Mouse (Mus musculus): ENCODE results near the gene Zpbp2. TPM values are rescaled to one million over a fixed set of nuclear protein-coding genes. Genes with fewer than 3 reads are reported as not detected.

Zpbp2 gene
- polyA plus RNA-seq, 1 experiment from 2014 or later: not detected

DNA sequence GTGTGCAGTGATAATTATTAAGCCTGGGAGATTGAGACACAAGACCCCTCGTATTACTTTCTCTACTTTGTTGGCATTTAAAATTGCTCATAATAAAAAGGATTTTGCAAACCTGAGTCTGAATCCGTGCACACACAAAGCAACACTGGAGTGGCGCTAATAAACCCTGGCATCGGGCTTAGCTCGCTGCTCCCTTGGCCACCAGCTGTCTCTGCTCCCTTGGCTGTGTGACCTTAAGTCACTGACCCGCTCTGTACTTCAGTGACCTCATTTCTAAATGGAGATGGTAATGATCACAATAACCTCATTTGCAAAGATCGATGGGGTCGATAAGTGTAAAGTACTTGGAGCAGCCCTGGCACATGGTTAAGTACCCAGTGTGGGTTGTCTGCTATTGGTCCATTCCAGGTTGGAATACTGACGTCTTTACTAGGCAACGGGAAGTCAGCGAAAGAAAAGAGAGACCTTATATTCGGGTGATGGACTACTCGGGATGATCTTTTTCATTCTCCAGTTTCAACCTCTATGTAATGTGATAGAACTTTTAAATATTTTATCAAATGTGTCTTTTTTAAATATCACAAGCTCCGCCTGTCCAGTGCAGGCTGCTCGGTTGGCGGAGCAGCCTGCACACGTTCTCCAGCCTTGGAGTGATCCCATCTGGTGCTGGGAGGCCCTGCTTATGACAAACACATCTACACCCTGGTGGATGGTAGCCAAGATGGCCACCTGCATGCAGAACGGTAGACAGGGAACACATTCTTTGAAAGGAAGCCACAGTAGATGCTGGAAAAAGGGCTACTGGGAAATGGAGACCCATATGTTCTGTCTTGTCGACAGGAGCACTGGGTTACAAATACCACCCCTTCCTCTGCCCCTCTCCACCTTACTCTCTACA is 39.9 kb downstream of the Zpbp2 start:
- no peaks in the 10 kb centered on the region for H3K36me3 ChIP-seq (ENCODE audit: control insufficient read depth, insufficient read depth, low read length)
- H3K4me3 ChIP-seq (ENCODE audit: low read depth, low read length): no peak overlapping the region
- H3K4me1 ChIP-seq (replicated peaks; ENCODE audit: control insufficient read depth, insufficient read depth, low read length): peaks cover 7% of the 10 kb centered on the region
- no peaks in the 10 kb centered on the region for H3K9me3 ChIP-seq (ENCODE audit: control insufficient read depth, low read length)
- WGBS: 76% methylated on average over 19 of the region's 19 CpGs
- H3K4me2 ChIP-seq (replicated peaks; ENCODE audit: low read depth, low read length): no peak overlapping the region
- ATAC-seq (ENCODE audit: low FRiP score) (no peak), DNase-seq (ENCODE audit: low spot score) (peak; percentile 14)
- H3K9ac ChIP-seq (ENCODE audit: low read depth, low read length): no peak overlapping the region
- no peaks in the 10 kb centered on the region for H3K27me3 ChIP-seq (ENCODE audit: control insufficient read depth, insufficient read depth, low read length)
- no peak overlapping the region for H3K27ac ChIP-seq (ENCODE audit: low read depth, low read length)

DNA sequence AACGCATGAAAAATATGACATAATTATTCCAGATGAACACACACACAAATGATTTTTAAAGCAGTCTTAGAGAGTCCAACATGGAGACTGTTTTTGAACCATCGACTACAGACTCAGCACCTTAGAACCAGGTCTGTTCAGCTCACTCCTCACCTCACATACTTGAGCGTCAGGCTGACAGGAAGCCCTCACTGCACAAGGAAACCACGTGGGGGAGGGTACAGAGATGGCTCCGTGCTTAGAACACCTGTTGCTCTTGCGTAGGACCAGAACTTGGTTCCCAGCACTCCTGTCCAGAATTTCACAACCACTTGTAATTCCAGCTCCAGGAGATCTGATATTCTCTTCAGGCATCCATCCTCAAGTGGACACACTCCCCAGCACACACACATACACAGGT is 44.1 kb downstream of the Zpbp2 start:
- ATAC-seq (ENCODE audit: low FRiP score) (no peak), DNase-seq (ENCODE audit: low spot score) (no peak)
- WGBS: 84% methylated on average over 6 of the region's 6 CpGs
- H3K4me1 ChIP-seq (replicated peaks; ENCODE audit: control insufficient read depth, insufficient read depth, low read length): no peaks in the 10 kb centered on the region
- no peak overlapping the region for H3K27ac ChIP-seq (ENCODE audit: low read depth, low read length)
- H3K9me3 ChIP-seq (ENCODE audit: control insufficient read depth, low read length): no peaks in the 10 kb centered on the region
- H3K4me3 ChIP-seq (ENCODE audit: low read depth, low read length): no peak overlapping the region
- H3K27me3 ChIP-seq (ENCODE audit: control insufficient read depth, insufficient read depth, low read length): 0 out of 2 replicates have a peak, but pooled peaks cover 5% of the 10 kb centered on the region
- H3K9ac ChIP-seq (ENCODE audit: low read depth, low read length): no peak overlapping the region
- H3K36me3 ChIP-seq (ENCODE audit: control insufficient read depth, insufficient read depth, low read length): no peaks in the 10 kb centered on the region
- H3K4me2 ChIP-seq (replicated peaks; ENCODE audit: low read depth, low read length): no peak overlapping the region

DNA sequence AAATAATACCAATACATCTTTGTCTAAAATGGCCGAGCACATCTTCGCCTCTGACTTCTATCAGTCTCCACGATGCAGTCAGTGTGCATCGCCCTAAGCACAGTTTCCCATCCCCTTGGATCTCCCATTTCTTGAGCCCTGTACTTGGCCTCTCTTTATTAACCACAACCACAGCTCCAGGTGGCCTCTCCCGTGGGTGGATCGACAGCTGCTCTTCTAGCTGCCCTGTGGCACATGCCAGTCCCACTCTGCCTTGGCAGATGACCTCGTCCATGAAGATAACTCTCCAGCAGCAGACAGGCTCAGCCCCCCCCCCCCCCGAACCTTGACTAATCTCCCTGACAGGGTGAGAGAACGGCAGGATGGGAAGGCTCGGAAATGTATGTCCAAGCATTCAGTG is 44.6 kb downstream of the Zpbp2 start:
- H3K9ac ChIP-seq (ENCODE audit: low read depth, low read length): no peak overlapping the region
- H3K27ac ChIP-seq (ENCODE audit: low read depth, low read length): no peak overlapping the region
- H3K27me3 ChIP-seq (ENCODE audit: control insufficient read depth, insufficient read depth, low read length): 0 out of 2 replicates have a peak, but pooled peaks cover 5% of the 10 kb centered on the region
- H3K4me3 ChIP-seq (ENCODE audit: low read depth, low read length): no peak overlapping the region
- no peak overlapping the region for H3K4me2 ChIP-seq (replicated peaks; ENCODE audit: low read depth, low read length)
- 75% methylated on average over 10 of the region's 10 CpGs for WGBS
- H3K9me3 ChIP-seq (ENCODE audit: control insufficient read depth, low read length): no peaks in the 10 kb centered on the region
- H3K36me3 ChIP-seq (ENCODE audit: control insufficient read depth, insufficient read depth, low read length): no peaks in the 10 kb centered on the region
- no peaks in the 10 kb centered on the region for H3K4me1 ChIP-seq (replicated peaks; ENCODE audit: control insufficient read depth, insufficient read depth, low read length)
- ATAC-seq (ENCODE audit: low FRiP score) (no peak), DNase-seq (ENCODE audit: low spot score) (no peak)

DNA sequence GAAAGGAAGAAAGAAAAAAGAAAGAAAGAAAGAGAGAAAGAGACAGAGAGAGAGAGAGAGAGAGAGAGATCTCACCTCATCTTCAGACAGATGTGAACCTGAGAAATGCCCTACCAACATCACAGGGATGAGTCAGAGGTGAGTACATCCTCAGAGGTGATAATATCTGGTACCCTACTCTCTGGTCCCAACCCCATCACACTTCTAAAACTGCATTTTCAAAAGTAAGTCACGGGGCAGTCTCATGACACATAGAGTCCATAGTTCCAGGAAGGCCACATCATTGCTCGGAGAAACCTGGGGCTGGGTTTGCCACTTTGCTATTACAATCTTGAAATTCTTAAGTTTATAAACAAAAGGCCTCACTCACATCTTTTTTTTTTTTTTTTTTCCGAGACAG is 45.1 kb downstream of the Zpbp2 start:
- 0 out of 2 replicates have a peak, but pooled peaks cover 5% of the 10 kb centered on the region for H3K27me3 ChIP-seq (ENCODE audit: control insufficient read depth, insufficient read depth, low read length)
- H3K36me3 ChIP-seq (ENCODE audit: control insufficient read depth, insufficient read depth, low read length): no peaks in the 10 kb centered on the region
- H3K27ac ChIP-seq (ENCODE audit: low read depth, low read length): no peak overlapping the region
- no peak overlapping the region for H3K4me3 ChIP-seq (ENCODE audit: low read depth, low read length)
- DNase-seq (ENCODE audit: low spot score) (no peak), ATAC-seq (ENCODE audit: low FRiP score) (no peak)
- no peaks in the 10 kb centered on the region for H3K4me1 ChIP-seq (replicated peaks; ENCODE audit: control insufficient read depth, insufficient read depth, low read length)
- no peaks in the 10 kb centered on the region for H3K9me3 ChIP-seq (ENCODE audit: control insufficient read depth, low read length)
- H3K4me2 ChIP-seq (replicated peaks; ENCODE audit: low read depth, low read length): no peak overlapping the region
- no peak overlapping the region for H3K9ac ChIP-seq (ENCODE audit: low read depth, low read length)
- 74% methylated on average over 3 of the region's 3 CpGs for WGBS

DNA sequence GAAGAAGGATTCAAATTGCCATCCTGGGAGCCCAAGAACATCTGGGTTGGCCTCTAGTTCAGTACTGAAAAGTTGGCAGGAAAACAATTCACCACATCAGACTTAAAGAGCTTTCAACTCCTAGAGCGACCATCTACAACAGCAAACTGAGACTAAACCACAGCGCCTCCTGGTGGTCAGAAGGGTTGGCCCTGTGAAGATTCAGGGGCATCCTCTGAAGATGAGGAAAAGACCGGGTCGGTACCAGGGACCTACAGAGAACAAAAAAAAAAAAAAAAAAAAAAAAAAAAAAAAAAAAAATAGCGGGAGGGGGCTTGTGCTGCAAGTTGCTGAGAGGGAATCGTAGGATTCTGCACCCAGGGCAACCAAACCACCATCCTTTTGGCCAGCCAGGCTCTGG is 46.5 kb downstream of the Zpbp2 start:
- H3K4me1 ChIP-seq (replicated peaks; ENCODE audit: control insufficient read depth, insufficient read depth, low read length): no peaks in the 10 kb centered on the region
- no peaks in the 10 kb centered on the region for H3K36me3 ChIP-seq (ENCODE audit: control insufficient read depth, insufficient read depth, low read length)
- no peak overlapping the region for H3K4me3 ChIP-seq (ENCODE audit: low read depth, low read length)
- WGBS: 39% methylated on average over 6 of the region's 6 CpGs
- H3K9me3 ChIP-seq (ENCODE audit: control insufficient read depth, low read length): no peaks in the 10 kb centered on the region
- DNase-seq (ENCODE audit: low spot score): peak; percentile 74
- H3K4me2 ChIP-seq (replicated peaks; ENCODE audit: low read depth, low read length): no peak overlapping the region
- 0 out of 2 replicates have a peak, but pooled peaks cover 5% of the 10 kb centered on the region for H3K27me3 ChIP-seq (ENCODE audit: control insufficient read depth, insufficient read depth, low read length)
- no peak overlapping the region for H3K9ac ChIP-seq (ENCODE audit: low read depth, low read length)
- ATAC-seq (ENCODE audit: low FRiP score): no peak
- H3K27ac ChIP-seq (ENCODE audit: low read depth, low read length): no peak overlapping the region

DNA sequence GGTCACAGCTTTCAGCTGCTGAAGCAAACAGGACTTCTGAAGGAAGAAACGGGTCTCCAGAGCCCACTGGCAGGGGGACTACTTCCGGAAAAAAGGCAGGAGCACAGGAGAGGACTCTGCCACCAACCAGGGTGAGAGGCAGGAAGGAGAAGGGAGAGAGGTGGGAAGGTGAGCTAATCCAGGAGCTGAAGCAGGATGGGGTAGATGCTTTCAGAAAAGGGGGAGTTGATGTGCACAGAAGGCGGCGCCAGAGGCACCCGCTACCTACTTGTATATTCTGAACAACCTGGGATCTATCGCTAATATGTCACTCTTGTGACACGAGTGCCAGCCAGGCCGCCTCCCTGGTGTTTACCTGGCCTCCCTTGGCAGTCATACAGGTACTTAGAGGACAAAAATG is 47.1 kb downstream of the Zpbp2 start, which contains the start of gene Lrrc3c:
Gene Lrrc3c, plus strand, starts transcription at position 301 of the 400 bp plus-strand sequence.
- Histone ChIP-seq H3K9ac (ENCODE audit: low read depth, low read length) (no peak within 1 kb of the TSS), H3K4me2 (replicated peaks; ENCODE audit: low read depth, low read length) (no peak within 1 kb of the TSS)
- 89% methylated on average over 8 of the region's 8 CpGs for WGBS

DNA sequence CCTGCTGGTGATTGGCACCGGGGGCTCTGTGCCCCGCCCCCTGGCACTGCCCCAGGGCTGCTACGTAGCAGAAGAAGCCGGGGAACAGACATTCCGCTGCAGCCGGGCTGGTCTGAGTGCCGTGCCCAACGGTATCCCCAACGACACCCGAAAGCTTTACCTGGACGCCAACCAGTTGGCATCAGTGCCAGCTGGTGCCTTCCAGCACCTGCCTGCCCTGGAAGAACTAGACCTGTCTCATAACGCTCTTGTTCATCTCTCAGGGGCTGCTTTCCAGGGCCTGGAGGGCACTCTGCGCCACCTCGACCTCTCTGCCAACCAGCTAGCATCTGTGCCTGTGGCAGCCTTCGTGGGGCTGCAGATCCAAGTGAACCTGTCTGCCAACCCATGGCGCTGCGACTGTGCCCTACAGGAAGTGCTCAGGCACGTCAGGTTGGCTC is 48.0 kb downstream of the Zpbp2 start:
- Histone ChIP-seq H3K4me3 (ENCODE audit: low read depth, low read length) (no peak overlapping the region), H3K4me1 (replicated peaks; ENCODE audit: control insufficient read depth, insufficient read depth, low read length) (no peaks in the 10 kb centered on the region), H3K9ac (ENCODE audit: low read depth, low read length) (no peak overlapping the region), H3K9me3 (ENCODE audit: control insufficient read depth, low read length) (no peaks in the 10 kb centered on the region), H3K4me2 (replicated peaks; ENCODE audit: low read depth, low read length) (no peak overlapping the region), H3K36me3 (ENCODE audit: control insufficient read depth, insufficient read depth, low read length) (no peaks in the 10 kb centered on the region), H3K27ac (ENCODE audit: low read depth, low read length) (no peak overlapping the region), H3K27me3 (ENCODE audit: control insufficient read depth, insufficient read depth, low read length) (0 out of 2 replicates have a peak, but pooled peaks cover 5% of the 10 kb centered on the region)
- no peak for ATAC-seq (ENCODE audit: low FRiP score)
- 70% methylated on average over 18 of the region's 18 CpGs for WGBS
- DNase-seq (ENCODE audit: low spot score): no peak

More for the DNA sequence above, 47.1 kb downstream of the Zpbp2 start, which contains the start of gene Lrrc3c:
- Histone ChIP-seq H3K9me3 (ENCODE audit: control insufficient read depth, low read length) (no peaks in the 10 kb centered on the region), H3K36me3 (ENCODE audit: control insufficient read depth, insufficient read depth, low read length) (no peaks in the 10 kb centered on the region), H3K4me1 (replicated peaks; ENCODE audit: control insufficient read depth, insufficient read depth, low read length) (no peaks in the 10 kb centered on the region), H3K4me3 (ENCODE audit: low read depth, low read length) (no peak within 1 kb of the TSS), H3K27me3 (ENCODE audit: control insufficient read depth, insufficient read depth, low read length) (0 out of 2 replicates have a peak, but pooled peaks cover 5% of the 10 kb centered on the region), H3K27ac (ENCODE audit: low read depth, low read length) (no peak within 1 kb of the TSS)
- no peak for ATAC-seq (ENCODE audit: low FRiP score)
- no peak for DNase-seq (ENCODE audit: low spot score)

DNA sequence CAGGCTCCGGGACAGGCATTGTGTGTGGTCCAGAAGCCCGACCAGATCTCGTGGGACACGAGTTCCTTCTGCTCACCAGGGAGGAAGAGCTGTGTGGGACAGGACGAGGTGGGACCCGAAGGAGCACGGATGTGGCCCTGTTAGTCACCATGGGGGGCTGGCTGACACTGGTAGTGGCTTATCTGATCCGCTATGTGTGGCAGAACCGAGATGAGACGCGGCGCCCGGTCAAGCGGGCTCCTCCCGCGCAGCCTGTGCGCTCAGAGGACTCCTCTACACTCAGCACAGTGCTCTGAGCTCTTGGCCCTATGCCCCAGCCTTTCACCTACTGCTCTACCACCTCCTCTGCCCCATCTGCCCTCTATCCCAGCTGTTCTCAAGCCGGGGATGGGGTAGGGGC is 48.4 kb downstream of the Zpbp2 start:
- ATAC-seq (ENCODE audit: low FRiP score) (no peak), DNase-seq (ENCODE audit: low spot score) (no peak)
- Histone ChIP-seq H3K27ac (ENCODE audit: low read depth, low read length) (no peak overlapping the region), H3K9me3 (ENCODE audit: control insufficient read depth, low read length) (no peaks in the 10 kb centered on the region), H3K9ac (ENCODE audit: low read depth, low read length) (no peak overlapping the region), H3K4me3 (ENCODE audit: low read depth, low read length) (no peak overlapping the region), H3K4me1 (replicated peaks; ENCODE audit: control insufficient read depth, insufficient read depth, low read length) (no peaks in the 10 kb centered on the region), H3K36me3 (ENCODE audit: control insufficient read depth, insufficient read depth, low read length) (no peaks in the 10 kb centered on the region), H3K27me3 (ENCODE audit: control insufficient read depth, insufficient read depth, low read length) (0 out of 2 replicates have a peak, but pooled peaks cover 5% of the 10 kb centered on the region), H3K4me2 (replicated peaks; ENCODE audit: low read depth, low read length) (no peak overlapping the region)
- WGBS: 36% methylated on average over 18 of the region's 18 CpGs
